Mouse (Mus musculus) small intestine, adult 2 months (tissue): ENCODE measurements around the gene Gm10234.

Source experiments
- CTCF ChIP-seq: fragments of 200-500 bp; IDR thresholded peaks from 2 replicates; pipeline ENCODE4 v1.5.1; 2012; ENCODE audit warnings: low read depth, mild to moderate bottlenecking, control low read depth, inconsistent platforms, low read length, moderate library complexity, mixed read lengths; ENCODE audit not compliant: insufficient replicate concordance, insufficient read length; ENCODE audit errors: extremely low read depth
- POLR2A ChIP-seq: fragments of 200-500 bp; IDR thresholded peaks from 2 replicates; pipeline ENCODE4 v1.6.1; 2012; ENCODE audit warnings: low read depth, mild to moderate bottlenecking, control low read depth, inconsistent platforms, low read length, moderate library complexity

DNA sequence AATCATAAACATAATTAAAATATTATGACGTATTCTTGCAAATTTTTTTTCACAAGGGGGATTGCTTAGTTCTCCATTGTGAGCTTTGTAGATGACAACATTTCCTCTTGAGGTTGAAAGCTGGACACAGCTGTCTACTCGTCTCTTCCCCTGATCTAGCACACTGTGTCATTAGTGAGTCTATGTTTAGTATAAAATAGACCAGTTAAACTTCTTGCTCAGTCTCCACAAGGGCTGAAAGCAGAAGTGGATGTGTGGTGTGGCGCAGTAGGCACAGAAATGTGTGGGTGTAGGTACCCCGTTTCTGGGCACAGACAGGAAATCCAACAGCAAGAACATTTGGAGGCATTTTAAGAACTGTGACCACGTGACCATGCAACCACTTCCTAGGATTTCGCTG, 12.9 kb downstream of the Gm10234 start:
- TF ChIP-seq CTCF (no peak), POLR2A (no peak)
